ENCODE assay signal across 17 mouse cellular contexts in the genomic region with DNA sequence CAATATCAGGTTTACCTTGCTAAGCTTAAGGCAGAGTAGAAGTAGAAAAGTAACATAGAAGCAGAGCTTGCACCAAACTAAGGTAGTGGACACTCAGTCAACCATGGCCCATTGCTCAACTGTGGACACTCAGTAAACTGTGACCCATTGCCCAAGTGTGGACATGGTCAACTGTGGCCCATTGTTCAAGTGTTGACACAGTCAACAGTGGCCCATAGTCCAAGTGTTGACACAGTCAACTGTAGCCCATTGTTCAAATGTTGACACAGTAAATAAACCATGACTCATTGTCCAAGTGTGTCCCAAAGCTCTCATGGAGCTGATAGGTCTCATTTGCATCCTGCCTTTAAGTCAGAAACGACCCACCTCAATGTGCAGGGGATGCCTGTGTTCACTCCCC.
DNase-seq lines count a peak whose midpoint lies in the region; ATAC-seq and TF ChIP-seq lines count a peak whose summit lies in the region.
"Had no signal": no experiment of that assay in that cellular context is flagged by ENCODE, and none has a peak within 500 bp of the region (broad histone marks: within the 10 kb centered on the region; RNA-seq: fewer than 3 reads in every experiment).

No protein-coding gene starts in this region.

- TF ChIP-seq EP300 in liver, postnatal 0 days (IDR thresholded peaks at IDR 0.05; ENCODE audit: low read depth): no peak

- no peaks in the 10 kb centered on the region for H3K36me3 ChIP-seq in liver, postnatal 0 days (replicated peaks; ENCODE audit: insufficient read depth, low read length)
- H3K36me3 ChIP-seq in stomach, embryonic 15.5 days: no peaks in the 10 kb centered on the region
- no peaks in the 10 kb centered on the region for H3K36me3 ChIP-seq in midbrain, embryonic 14.5 days (ENCODE audit: control insufficient read depth, insufficient read depth, low read length)
- H3K36me3 ChIP-seq in embryonic facial prominence, embryonic 10.5 days (replicated peaks): no peaks in the 10 kb centered on the region
- H3K36me3 ChIP-seq: neural tube, embryonic 13.5 days had no signal

- H3K27ac ChIP-seq in liver, postnatal 0 days (ENCODE audit: low read depth): no peak overlapping the region
- no peak overlapping the region for H3K27ac ChIP-seq in stomach, embryonic 15.5 days
- H3K27ac ChIP-seq in midbrain, embryonic 14.5 days (replicated peaks; ENCODE audit: low read depth, low read length): no peak overlapping the region
- H3K27ac ChIP-seq in embryonic facial prominence, embryonic 10.5 days (replicated peaks): no peak overlapping the region
- H3K27ac ChIP-seq: hindbrain, postnatal 0 days; neural tube, embryonic 13.5 days had no signal

- no peak overlapping the region for H3K4me2 ChIP-seq in liver, postnatal 0 days (ENCODE audit: low read depth, low read length)
- H3K4me2 ChIP-seq in stomach, embryonic 15.5 days: no peak overlapping the region
- no peak overlapping the region for H3K4me2 ChIP-seq in midbrain, embryonic 14.5 days (ENCODE audit: low read length)
- H3K4me2 ChIP-seq: midbrain, embryonic 11.5 days; neural tube, embryonic 13.5 days had no signal

- H3K9me3 ChIP-seq in liver, postnatal 0 days (ENCODE audit: low read length): no peaks in the 10 kb centered on the region
- H3K9me3 ChIP-seq in stomach, embryonic 15.5 days: no peaks in the 10 kb centered on the region
- H3K9me3 ChIP-seq in midbrain, embryonic 14.5 days (ENCODE audit: control insufficient read depth, low read length): no peaks in the 10 kb centered on the region
- H3K9me3 ChIP-seq in embryonic facial prominence, embryonic 10.5 days: no peaks in the 10 kb centered on the region
- H3K9me3 ChIP-seq: neural tube, embryonic 13.5 days had no signal

- peak; percentile 84 for ATAC-seq in liver, postnatal 0 days
- ATAC-seq in stomach, embryonic 15.5 days (ENCODE audit: insufficient read depth, low FRiP score, low read depth): peak; percentile 84
- no peak for ATAC-seq in midbrain, embryonic 14.5 days (ENCODE audit: low FRiP score, low TSS enrichment)
- ATAC-seq: forebrain, embryonic 16.5 days; hindbrain, postnatal 0 days had no signal

- peak; percentile 24 for DNase-seq in embryo, embryonic 10 days (ENCODE audit: low spot score)
- no peak for DNase-seq in embryo, embryonic 11 days
- DNase-seq in layer of hippocampus, adult 9-11 months: peak; percentile 16
- DNase-seq in layer of hippocampus, adult 8-10 months (ENCODE audit: low spot score in 2 of 2): no peak
- no peak for DNase-seq in liver, postnatal 0 days
- DNase-seq in midbrain, embryonic 14.5 days: no peak
- DNase-seq in embryonic facial prominence, embryonic 10.5 days (ENCODE audit: low spot score): no peak
- DNase-seq: cerebellum, postnatal 10 days; heart, adult 18-20 months; kidney, postnatal 10 days; right cerebral cortex, postnatal 25 days; thymus, adult 18-20 months had no signal

- 44% methylated on average over 1 of the region's 1 CpGs for WGBS in liver, postnatal 0 days (ENCODE audit: insufficient replicate concordance)
- 38% methylated on average over 1 of the region's 1 CpGs for WGBS in stomach, embryonic 15.5 days
- WGBS in midbrain, embryonic 14.5 days: 48% methylated on average over 1 of the region's 1 CpGs
- 51% methylated on average over 1 of the region's 1 CpGs for WGBS in embryonic facial prominence, embryonic 10.5 days

- no peak for TF ChIP-seq CTCF in liver, postnatal 0 days (IDR thresholded peaks at IDR 0.05; ENCODE audit: low read depth)

- no peaks in the 10 kb centered on the region for H3K4me1 ChIP-seq in liver, postnatal 0 days (ENCODE audit: insufficient read depth)
- H3K4me1 ChIP-seq in stomach, embryonic 15.5 days: no peaks in the 10 kb centered on the region
- no peaks in the 10 kb centered on the region for H3K4me1 ChIP-seq in midbrain, embryonic 14.5 days (ENCODE audit: control insufficient read depth, insufficient read depth, low read length)
- H3K4me1 ChIP-seq in embryonic facial prominence, embryonic 10.5 days: no peaks in the 10 kb centered on the region
- H3K4me1 ChIP-seq: neural tube, embryonic 13.5 days had no signal

- H3K9ac ChIP-seq in liver, postnatal 0 days (replicated peaks): no peak overlapping the region
- no peak overlapping the region for H3K9ac ChIP-seq in stomach, embryonic 15.5 days
- no peak overlapping the region for H3K9ac ChIP-seq in midbrain, embryonic 14.5 days (replicated peaks; ENCODE audit: low read length)
- H3K9ac ChIP-seq: neural tube, embryonic 13.5 days had no signal

- H3K4me3 ChIP-seq in liver, postnatal 0 days (ENCODE audit: low read depth, low read length): no peak overlapping the region
- H3K4me3 ChIP-seq in stomach, embryonic 15.5 days (replicated peaks): no peak overlapping the region
- no peak overlapping the region for H3K4me3 ChIP-seq in midbrain, embryonic 14.5 days (replicated peaks; ENCODE audit: low read depth, low read length)
- H3K4me3 ChIP-seq in embryonic facial prominence, embryonic 10.5 days: no peak overlapping the region
- H3K4me3 ChIP-seq: neural tube, embryonic 13.5 days had no signal

- no peaks in the 10 kb centered on the region for H3K27me3 ChIP-seq in liver, postnatal 0 days (ENCODE audit: insufficient read depth, low read length)
- 0 out of 2 replicates have a peak, but pooled peaks cover 4% of the 10 kb centered on the region for H3K27me3 ChIP-seq in stomach, embryonic 15.5 days (replicated peaks)
- H3K27me3 ChIP-seq in midbrain, embryonic 14.5 days (ENCODE audit: control insufficient read depth, insufficient read depth, low read length): no peaks in the 10 kb centered on the region
- peaks cover 9% of the 10 kb centered on the region; the same call in 1 of the 2 replicates for H3K27me3 ChIP-seq in embryonic facial prominence, embryonic 10.5 days (replicated peaks; ENCODE audit: low read depth, poor library complexity, severe bottlenecking)
- H3K27me3 ChIP-seq: neural tube, embryonic 13.5 days had no signal

Comparison
In these comparisons a context has a peak if more than half of its experiments do, and no peak if none do; other contexts are left out.
1. DNase-seq: peak in embryo, embryonic 10 days (single experiment) and layer of hippocampus, adult 9-11 months (single experiment); none in embryo, embryonic 11 days (single experiment), layer of hippocampus, adult 8-10 months (0 of 2), liver, postnatal 0 days (single experiment), midbrain, embryonic 14.5 days (single experiment) and embryonic facial prominence, embryonic 10.5 days (single experiment).